Mouse (Mus musculus) forelimb bud, embryonic 11.5 days (tissue): Measurements from ENCODE around the gene Gcsh.
A peak's percentile ranks its signal among the peaks of the same experiment; 100 is the strongest.

Experiments used
- DNase-seq: peaks from one replicate; pipeline ENCODE4 v3.0.0-alpha.2; 2012; ENCODE audit warnings: low read depth, low spot score

Gene Gcsh

DNA sequence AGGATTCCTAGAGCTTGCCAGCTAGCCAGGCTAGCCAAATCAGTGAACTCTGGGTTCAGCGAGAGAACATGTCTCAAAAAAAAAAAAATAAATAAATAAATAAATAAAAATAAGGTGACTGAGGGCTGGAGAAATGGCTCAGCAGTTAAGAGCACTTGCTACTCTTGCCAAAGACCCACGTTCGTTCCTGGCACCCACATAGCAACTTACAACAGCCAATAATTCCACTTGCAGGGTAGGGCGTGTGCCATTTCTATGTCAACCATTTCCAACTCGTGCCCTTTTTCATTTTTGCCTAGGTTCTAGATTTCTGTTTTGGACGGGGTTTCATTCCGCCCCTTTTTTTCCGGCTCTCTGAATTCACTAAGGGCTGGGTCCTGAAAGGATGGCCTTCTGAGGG is 15.3 kb downstream of the Gcsh start:
- DNase-seq, result no peak

DNA sequence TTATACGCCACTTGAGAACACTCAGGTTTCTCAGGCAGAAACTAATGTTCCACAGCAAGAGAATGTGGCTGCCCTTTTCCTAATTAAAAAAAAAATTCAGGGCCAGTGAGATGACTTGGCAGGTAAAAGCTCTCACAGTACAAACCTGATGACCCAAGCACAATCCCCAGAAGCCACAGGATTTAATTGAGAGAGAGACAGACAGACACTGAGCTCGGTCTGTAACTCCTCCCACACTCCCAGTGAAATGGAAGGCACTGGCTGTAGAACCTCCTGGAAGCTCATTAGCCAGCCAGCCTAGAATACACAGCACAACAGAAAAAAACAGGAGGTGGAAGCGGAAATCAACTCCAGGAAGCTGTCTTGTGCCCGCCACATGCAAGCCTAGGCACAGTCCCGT is 17.7 kb downstream of the Gcsh start:
- no peak for DNase-seq

DNA sequence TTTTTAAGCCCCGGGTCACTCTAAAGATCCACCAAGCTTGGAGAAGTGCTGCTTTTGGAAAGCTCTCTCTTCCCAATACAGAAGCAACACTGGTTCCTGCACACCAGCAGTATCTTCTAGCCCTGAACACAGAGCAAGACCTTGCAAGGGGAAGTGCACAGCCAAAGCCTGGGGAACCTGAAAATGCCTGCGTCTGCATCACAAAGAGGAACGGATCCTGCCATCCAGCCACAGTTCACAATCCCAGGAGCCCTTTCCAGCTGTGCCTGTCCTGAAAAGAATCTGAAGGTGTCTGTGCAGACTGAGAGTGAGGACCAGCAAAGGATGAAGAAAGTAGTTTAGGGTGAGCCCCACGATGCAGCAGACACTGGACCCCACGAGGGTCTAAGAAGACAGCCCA is 18.3 kb downstream of the Gcsh start:
- no peak for DNase-seq

DNA sequence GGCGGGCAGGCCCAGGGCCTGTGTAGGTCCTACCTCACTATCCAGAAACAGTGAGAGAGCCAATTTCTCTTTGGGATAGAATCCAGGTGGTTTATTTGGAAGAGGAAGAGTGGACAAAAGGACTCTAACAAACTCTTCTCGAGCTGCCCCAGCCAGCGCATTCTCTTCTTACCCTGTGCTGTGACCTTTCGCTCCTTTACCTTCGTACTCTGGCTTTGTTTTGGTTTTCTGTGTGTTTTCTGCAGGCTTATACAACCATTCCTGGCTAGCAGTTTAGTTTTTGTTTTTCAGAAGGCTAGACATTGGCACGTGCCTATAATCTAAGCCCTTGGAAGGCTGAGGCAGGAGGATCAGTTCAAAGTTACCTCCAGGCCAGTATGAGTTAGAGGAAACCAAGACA is 23.8 kb downstream of the Gcsh start:
- DNase-seq, result no peak

DNA sequence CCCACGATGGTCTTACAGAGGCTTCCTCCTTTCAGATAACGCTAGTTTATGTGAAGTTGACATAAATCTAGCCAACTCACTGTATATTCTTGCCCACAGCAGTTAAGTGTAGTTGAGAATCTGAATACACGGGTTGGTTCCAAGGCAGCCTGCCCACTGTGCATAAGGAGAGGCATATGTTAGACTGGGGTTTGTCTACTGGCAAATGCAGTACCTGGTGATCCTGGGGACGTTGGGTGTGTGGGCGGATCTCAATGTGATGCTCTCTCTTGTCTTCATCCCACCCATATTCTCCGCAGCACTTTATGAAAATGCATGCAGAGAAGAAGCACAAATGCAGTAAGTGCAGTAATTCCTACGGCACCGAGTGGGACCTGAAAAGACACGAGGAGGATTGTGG is 38.9 kb downstream of the Gcsh start:
- no peak for DNase-seq

DNA sequence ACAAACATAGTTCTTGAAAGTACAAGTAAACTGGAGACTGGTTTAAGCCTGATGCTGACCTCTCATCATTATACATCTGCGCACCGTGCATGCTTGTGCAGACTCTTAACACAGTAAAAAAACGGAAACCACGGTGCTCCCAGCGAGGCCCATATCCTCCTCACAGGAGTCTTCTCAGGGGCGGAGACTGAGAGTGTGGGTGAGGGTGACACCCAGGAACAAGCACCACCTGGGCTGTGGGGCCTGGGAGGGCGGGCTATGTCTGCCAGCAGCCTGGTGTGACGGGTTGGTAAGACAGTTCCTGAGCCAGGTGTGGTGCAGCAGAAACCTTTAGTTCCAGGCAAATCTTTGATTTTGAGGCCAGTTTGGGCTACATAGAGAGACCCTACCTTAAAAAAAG is 40.9 kb downstream of the Gcsh start:
- DNase-seq, result no peak

DNA sequence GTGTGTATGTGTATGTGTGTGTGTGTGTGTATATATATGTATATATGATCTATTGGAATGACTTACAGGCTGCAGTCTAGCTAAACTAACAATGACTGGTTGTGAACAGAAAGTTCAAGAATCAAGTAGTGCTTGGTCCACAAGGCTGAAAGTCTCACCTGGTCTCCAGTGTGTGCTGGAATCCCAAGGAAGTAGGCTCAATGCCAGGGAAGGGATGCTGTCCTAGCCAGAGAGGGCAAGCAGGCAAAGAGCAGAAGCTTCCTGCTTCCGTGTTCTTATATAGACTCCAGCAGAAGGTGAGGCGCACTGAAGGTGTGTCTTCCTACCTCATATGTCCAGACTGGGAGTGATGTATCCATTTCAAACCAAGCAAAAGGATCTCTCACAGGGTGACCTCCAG is 41.6 kb downstream of the Gcsh start:
- no peak for DNase-seq

DNA sequence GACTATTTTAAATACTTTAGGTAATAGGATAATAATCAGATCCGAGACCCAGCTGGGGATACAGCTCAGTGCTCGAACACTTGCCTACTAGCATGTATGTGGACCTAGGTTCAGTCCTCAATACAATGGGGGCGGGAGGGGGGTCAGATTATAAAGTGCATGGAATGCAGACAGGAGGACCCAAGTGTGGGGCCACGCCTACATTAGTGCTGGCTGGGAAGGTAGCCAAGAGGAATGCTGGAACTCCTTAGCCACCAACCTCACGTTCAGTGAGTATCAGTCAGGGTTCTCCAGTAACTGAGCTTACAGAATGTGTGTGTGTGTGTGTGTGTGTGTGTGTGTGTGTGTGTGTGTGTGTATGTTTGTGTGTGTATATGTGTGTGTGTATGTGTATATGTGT is 42.0 kb downstream of the Gcsh start:
- DNase-seq, result no peak

DNA sequence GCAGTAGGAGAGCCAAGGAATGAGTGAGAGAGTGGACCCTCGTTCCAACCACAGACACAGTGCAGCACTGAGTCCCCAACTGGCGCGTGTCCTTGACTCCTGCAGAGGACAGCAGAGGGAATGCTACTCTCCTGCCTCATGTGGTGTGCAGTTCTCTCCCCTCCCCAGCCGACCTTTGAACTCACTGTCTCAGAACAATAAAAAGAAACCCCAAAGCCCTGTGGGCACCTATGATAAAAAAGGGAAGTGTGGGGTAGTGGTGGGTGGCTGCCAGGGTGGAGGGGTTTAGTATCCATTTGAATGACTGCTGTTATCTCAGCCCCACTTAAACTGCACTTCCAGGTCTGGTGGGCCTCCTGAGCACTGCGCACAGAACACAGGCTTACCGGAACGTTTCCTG is 45.7 kb downstream of the Gcsh start:
- DNase-seq, result no peak

DNA sequence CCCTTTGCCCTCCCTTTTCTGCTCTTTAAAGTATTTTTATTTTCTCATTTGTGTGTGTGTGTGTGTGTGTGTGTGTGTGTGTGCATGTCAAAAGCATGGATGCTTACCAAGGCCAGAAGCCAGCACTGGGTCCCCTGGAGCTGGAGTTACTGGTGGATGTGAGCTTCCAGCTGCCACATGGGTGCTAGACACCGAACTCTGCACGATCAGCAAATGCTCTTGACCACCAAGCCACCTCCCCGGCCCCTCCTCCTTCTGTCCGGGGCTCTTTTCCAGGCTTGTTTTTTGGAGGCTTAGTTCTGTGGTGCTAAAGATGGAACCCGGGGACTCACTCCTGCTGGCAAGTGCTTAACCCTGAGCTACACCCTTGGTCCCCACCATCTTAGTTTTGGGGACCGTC is 46.5 kb downstream of the Gcsh start:
- DNase-seq, result no peak

DNA sequence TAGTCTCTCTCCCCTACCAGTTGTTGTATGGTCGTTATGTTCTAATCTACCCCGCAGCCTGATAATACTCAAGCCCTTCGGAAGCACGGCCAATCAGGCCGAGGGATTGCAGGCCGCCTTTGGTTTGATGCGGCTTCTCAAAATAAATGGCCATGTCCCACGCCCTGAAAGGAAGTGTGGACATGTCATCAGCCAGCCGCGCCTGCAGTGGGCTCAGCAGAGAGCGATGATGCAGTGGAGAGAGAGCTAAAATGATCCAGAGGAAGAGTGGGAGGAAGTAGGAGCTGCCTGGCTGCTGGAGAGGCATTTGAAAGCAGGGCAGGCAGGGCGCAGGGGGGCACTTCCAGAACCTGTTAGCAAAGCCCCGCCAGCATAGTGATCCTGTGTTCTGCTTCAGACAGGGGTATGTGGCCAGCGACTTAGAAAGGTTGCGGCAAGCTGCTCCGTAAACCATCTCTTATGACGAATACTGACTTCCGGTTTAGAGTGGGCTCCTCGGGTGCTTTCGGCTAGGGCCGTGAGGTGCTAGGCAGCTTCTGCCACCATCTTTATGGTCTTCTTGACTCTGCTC is 47.0 kb downstream of the Gcsh start:
- DNase-seq, result no peak

DNA sequence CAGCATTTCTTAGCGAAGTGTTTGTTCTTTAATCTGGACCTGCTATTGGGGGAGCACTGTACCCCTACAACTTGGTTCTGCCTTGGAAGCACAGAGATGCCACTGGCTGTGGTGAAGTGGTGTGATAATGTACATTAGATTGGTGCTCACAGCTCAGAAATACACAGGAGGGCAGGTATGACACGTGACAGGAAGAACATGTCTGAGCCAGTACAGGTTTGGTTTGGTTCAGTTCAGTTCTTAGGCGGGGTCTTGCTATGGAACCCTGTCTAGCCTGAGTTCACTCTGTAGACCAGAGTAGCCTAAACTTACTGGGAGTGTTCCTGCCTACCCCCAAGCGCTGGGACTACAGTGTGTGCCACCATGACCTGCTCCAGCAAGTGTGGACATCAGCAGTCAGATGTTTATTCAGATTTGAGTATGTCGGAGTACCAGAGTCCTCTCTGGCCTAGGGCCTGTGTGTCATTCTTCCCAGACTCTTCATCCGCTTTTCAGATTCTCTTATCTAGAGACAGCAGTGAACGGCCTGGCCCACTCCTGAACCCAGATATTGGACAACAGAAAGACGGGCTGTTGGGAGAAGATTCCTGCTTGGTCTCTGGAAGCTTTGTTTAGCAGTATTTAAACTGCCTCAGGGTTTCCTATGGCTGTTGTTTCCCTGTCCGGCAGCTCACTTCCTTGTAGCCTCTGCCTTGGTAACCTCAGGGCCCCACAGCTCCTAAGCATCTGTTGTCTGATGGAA is 48.0 kb downstream of the Gcsh start:
- DNase-seq, result no peak

DNA sequence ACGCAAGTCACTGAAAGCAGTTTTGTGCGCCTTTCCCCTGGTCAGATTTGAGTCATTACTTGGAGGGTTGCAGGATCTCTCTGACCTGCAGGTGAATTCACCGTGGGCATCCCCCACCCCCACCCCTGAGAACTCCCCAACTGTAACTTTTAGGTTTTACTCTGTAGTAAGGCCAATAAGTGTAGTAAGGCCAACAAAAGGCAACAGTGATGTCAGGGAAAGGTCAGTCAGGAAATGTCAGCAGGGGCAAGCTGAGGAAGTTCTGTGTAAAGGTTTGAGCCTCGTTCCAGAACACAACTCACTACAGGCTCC is 49.0 kb downstream of the Gcsh start:
- DNase-seq, result no peak

DNA sequence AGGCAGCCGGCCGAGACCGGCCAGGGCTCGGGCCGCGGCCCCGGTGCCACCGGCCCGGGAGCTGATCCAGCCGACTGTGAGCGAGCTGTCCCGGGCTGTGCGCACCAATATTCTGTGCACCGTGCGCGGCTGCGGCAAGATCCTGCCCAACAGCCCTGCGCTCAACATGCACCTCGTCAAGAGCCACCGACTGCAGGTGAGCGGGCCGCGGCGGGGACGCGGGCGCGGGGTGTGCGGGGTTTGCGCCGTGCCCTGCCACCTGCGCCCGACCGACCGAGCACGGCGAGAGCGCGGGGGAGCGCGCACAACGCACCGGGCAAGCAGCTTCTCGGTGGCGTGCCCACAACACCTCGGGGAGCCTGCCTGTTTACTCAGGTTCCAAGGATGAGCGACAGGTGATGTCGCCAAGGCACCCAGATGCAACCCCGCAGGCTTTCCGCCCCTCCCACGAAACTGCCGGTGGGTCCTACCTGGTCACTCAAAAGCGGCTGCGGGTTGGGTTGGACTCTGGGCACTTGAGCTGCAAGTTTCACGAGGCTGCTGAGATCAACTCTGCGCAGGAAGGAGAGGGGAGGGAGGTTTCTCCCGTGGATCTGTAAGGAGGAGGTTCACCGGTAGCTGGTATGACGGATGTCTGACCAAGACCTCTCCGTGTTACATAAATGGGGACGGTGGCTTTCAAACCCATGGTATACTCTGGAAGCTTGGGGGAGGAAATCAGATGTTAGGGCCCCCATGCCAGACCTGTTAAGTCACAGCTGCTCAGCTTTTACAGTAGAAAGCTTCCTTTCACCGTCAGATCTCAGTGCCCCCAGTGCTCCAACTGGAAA is 49.6 kb downstream of the Gcsh start:
- peak; percentile 9 for DNase-seq

DNA sequence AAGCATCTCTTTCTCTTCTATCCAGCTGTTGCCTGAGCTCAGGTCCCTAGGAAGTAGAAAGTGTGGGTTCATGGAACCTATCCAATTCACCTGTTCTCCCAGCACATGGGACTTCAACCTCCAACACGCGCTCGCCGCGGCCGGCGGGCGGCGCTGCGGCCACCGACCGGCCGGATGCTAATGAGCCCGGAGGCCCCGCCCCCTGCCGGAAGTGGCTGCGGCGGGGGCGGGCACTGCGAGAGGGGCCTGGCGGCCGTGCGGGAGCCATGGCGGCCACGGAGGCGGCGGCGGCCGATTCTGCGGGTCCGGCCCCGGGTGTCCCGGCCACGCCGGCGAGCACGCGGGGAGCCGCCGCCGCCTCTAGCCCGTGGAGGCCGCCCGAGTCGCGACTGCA is 50.2 kb downstream of the Gcsh start, which contains the start of gene Atmin:
TSS of gene Atmin (plus strand) at position 233 of the 394 bp plus-strand sequence.
- peak; percentile 87 for DNase-seq

DNA sequence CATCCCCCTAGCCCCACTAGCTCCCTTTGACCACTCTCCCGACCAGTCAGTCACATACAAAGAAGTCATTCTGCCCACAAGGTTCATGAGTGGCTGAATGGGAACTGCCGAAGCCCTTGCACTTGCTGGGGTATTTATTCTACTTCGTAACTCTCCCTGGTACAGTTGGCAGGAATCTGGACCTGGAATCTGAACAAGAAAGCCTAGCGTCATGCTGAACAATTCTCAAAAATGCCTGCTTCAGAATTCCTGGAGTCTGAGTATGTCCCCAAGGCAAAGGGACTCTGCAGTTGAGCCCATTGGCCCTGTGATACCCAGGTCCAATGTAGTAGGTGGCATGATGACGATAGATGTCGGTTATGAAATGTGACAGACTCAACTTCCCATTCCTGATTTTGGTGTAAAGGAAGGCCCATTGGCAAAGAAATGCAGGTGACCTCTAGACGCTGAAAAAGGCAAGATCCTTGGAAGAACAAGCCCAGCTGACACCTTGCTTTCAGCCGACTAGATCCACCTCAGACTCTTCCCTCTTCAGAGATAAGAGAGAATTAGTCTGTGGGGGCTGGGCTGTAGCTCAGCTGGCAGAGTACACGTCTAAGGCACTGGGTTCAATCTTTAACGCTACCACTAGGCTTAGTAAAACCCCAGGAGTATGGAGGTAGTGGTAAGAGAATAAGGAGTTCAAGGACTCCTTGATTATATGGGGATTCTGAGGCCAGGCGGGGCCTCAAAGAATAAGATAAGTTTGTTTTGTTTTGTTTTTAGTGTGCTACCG is 50.9 kb downstream of the Gcsh start:
- no peak for DNase-seq

DNA sequence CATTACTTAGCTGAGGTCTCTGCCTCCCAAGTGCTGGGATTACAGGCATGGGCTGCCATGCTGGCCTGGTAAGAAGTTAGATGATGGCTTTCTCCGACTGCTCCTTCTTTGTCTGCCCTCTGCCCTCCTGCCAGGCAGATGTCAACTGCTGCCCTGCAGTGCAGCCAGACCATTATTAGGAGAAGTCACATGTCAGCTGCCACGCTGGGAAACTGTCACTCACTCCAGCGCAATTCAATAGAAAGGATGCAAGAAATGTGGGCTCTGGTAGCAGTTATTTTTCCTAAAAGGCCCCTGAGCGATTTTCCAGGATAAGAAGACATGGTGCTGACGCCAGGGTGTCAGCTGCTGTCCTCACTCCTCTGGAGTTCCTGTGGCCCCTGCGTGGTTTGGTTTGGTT is 57.8 kb downstream of the Gcsh start:
- DNase-seq, result no peak

DNA sequence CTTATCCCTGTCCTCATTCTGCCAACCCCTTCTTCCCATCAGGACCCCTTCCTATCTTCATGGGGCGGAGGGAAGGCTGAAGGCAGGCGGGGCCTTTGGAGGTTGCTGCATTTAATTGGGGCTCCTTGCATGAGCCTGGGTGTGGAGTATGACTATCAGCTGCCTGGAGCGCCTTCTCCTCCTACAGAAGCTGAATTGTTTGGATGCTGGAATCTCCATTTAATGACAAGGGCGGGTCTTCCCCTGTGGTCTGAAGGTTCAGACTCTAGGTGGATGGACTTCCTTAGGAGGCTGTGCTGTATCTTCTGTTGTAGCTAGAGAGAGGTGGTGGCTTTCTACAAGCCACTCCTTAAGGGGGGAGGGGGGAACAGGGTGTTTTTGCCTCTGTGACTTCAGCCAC is 58.4 kb downstream of the Gcsh start:
- no peak for DNase-seq
